Mouse (Mus musculus): ENCODE results near the gene Olfr1396.

GRCm38 (mm10) chr11:49092053-49092586, 22.6 kb downstream of the Olfr1396 start:
- TF ChIP-seq CTCF (IDR thresholded peaks at IDR 0.05; ENCODE audit: extremely low read depth, insufficient read depth, insufficient read length, insufficient replicate concordance), result no peak
- no peak for TF ChIP-seq POLR2A (IDR thresholded peaks at IDR 0.05; ENCODE audit: low read depth, low read length)
